Mouse (Mus musculus): Measurements from ENCODE around the gene Pea15a. TPM values are rescaled to one million over a fixed set of nuclear protein-coding genes. Genes with fewer than 3 reads are reported as not detected.

Gene Pea15a
- polyA plus RNA-seq, 1 experiment from 2014 or later = 87.4 TPM

DNA sequence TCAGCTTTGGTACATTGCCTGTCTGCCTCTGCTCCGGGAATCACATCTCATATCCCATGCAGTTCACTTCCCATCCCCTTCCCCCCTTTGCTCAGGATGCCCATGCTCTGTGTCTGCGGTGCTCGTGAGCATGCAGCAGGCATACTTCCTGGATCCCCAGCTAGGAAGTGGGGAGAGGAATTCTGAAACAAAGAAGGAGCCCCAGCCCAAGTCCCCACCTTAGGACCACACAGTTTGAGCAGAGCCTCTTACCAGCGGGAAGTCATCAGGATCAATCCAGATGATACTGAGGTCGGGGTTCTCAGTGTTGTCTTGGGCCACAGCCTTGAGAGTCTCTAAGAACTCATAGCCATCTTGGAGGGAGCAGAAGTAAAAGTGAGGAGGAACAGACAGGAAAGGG, 6.2 kb upstream of the Pea15a start:
- DNase-seq (ENCODE audit: low spot score) (no peak), ATAC-seq (replicated peaks; ENCODE audit: low FRiP score, low TSS enrichment, low read depth) (no peak)
- WGBS = 32% methylated on average over 5 of the region's 5 CpGs
- no peak overlapping the region for H3K9ac ChIP-seq (ENCODE audit: low read length)
- no peak overlapping the region for H3K4me2 ChIP-seq (ENCODE audit: low read length)
- H3K9me3 ChIP-seq (ENCODE audit: control insufficient read depth, low read length) = no peaks in the 10 kb centered on the region
- H3K27ac ChIP-seq (ENCODE audit: low read depth) = no peak overlapping the region
- peaks cover 10% of the 10 kb centered on the region; the same call in 1 of the 2 replicates for H3K4me1 ChIP-seq (replicated peaks; ENCODE audit: control insufficient read depth, insufficient read depth, low read length)
- no peak overlapping the region for H3K4me3 ChIP-seq (ENCODE audit: low read depth, low read length)
- H3K36me3 ChIP-seq (ENCODE audit: control insufficient read depth, insufficient read depth, low read length) = no peaks in the 10 kb centered on the region
- H3K27me3 ChIP-seq (replicated peaks; ENCODE audit: control insufficient read depth, insufficient read depth, low read length) = no peaks in the 10 kb centered on the region

DNA sequence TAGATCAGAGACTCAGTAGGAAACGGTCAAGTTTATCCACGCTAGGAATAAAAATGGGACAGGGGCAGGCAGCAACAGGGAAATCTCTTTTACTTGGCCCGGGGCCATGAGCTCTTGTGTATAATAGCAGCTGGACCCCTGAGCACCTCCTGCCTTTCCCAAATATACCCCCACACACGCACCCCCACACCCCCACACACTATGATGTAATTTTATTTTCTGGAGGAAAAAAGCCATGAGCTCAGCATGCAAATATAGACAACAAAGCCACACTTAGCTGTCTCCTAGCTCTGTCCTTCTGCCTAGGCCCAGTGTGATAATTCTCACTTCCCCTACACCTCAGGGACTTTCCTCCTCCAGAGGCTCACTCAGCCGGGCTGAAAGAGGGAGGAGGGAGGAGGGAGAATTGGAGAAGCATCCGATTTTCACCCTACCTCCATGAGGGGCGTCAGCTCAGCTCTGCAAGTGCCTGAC, 544 bp upstream of the Pea15a start:
- Histone ChIP-seq H3K36me3 (ENCODE audit: control insufficient read depth, insufficient read depth, low read length) (no peaks in the 10 kb centered on the region), H3K27me3 (replicated peaks; ENCODE audit: control insufficient read depth, insufficient read depth, low read length) (no peaks in the 10 kb centered on the region), H3K9ac (ENCODE audit: low read length) (peak overlapping the region; percentile 79), H3K4me1 (replicated peaks; ENCODE audit: control insufficient read depth, insufficient read depth, low read length) (peaks cover 48% of the 10 kb centered on the region), H3K27ac (ENCODE audit: low read depth) (peak overlapping the region; percentile 75), H3K4me3 (ENCODE audit: low read depth, low read length) (0 out of 2 replicates have a peak overlapping the region, but pooled peaks have one; percentile 73), H3K4me2 (ENCODE audit: low read length) (peak overlapping the region; percentile 67), H3K9me3 (ENCODE audit: control insufficient read depth, low read length) (no peaks in the 10 kb centered on the region)
- WGBS = 14% methylated on average over 7 of the region's 7 CpGs
- DNase-seq (ENCODE audit: low spot score) (no peak), ATAC-seq (replicated peaks; ENCODE audit: low FRiP score, low TSS enrichment, low read depth) (peak; percentile 16; the same call in 1 of the 2 replicates)

- H3K4me3 ChIP-seq (ENCODE audit: low read depth, low read length) = peak overlapping the region; percentile 73
- peaks cover 58% of the 10 kb centered on the region for H3K4me1 ChIP-seq (replicated peaks; ENCODE audit: control insufficient read depth, insufficient read depth, low read length)
- WGBS = 20% methylated on average over 3 of the region's 3 CpGs
- peak overlapping the region; percentile 67 for H3K4me2 ChIP-seq (ENCODE audit: low read length)
- H3K9me3 ChIP-seq (ENCODE audit: control insufficient read depth, low read length) = no peaks in the 10 kb centered on the region
- H3K36me3 ChIP-seq (ENCODE audit: control insufficient read depth, insufficient read depth, low read length) = peaks cover 12% of the 10 kb centered on the region; the same call in 1 of the 2 replicates
- H3K27ac ChIP-seq (ENCODE audit: low read depth) = 0 out of 2 replicates have a peak overlapping the region, but pooled peaks have one; percentile 75
- ATAC-seq (replicated peaks; ENCODE audit: low FRiP score, low TSS enrichment, low read depth) (no peak), DNase-seq (ENCODE audit: low spot score) (no peak)
- no peaks in the 10 kb centered on the region for H3K27me3 ChIP-seq (replicated peaks; ENCODE audit: control insufficient read depth, insufficient read depth, low read length)
- H3K9ac ChIP-seq (ENCODE audit: low read length) = peak overlapping the region; percentile 79
These were observed 890 bp downstream of the Pea15a start for GRCm38 (mm10) chr1:172205741-172206087.

DNA sequence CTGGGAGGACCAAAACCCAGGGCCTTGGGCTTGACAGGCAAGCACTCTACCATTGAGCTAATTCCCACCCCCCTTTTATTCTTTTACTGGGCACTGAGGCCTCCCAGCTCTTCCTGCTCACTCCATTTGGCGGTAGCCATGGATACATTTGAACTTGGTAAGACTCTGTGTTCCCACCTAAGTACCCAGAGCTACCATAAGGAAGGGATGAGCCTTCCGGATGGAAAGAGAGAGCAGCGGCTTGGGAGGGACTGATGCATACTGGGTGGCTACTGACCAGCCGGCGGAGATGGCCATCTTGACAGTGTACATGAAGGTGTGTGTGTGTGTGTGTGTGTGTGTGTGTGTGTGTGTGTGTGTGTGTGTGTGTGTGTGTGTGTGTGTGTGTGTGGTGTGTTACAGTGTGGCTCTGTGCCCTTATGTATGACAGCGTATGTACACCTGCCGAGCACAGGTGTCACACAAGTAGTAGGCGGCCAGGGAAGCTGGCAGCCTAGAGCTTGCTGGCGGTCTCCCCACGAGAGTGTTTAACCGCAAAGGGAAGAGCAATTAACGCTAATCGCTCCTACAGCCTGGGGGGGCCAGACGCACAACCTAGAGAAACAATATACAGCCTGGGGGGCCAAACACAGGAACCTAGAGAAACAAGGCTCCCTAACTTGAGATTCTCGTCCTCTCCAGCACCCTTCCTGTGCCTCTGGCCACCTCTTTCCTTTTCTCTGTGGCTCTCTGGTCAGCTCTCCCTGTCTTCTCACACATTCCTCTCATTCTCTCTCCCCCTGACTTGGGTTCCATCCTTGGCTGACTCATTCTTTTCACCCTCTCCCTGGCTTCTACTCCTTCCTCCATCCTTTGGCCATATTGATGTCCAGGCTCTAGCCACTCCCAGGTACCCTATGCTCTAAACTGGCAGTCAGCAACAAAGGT, 1.5 kb downstream of the Pea15a start:
- H3K4me2 ChIP-seq (ENCODE audit: low read length) = peak overlapping the region; percentile 67
- peak overlapping the region; percentile 73 for H3K4me3 ChIP-seq (ENCODE audit: low read depth, low read length)
- H3K9me3 ChIP-seq (ENCODE audit: control insufficient read depth, low read length) = no peaks in the 10 kb centered on the region
- H3K27ac ChIP-seq (ENCODE audit: low read depth) = peak overlapping the region; percentile 14; the same call in 1 of the 2 replicates
- H3K4me1 ChIP-seq (replicated peaks; ENCODE audit: control insufficient read depth, insufficient read depth, low read length) = peaks cover 58% of the 10 kb centered on the region
- DNase-seq (ENCODE audit: low spot score) = no peak
- peak overlapping the region; percentile 79 for H3K9ac ChIP-seq (ENCODE audit: low read length)
- no peak for ATAC-seq (replicated peaks; ENCODE audit: low FRiP score, low TSS enrichment, low read depth)
- no peaks in the 10 kb centered on the region for H3K27me3 ChIP-seq (replicated peaks; ENCODE audit: control insufficient read depth, insufficient read depth, low read length)
- WGBS = 68% methylated on average over 15 of the region's 15 CpGs
- peaks cover 19% of the 10 kb centered on the region for H3K36me3 ChIP-seq (ENCODE audit: control insufficient read depth, insufficient read depth, low read length)

DNA sequence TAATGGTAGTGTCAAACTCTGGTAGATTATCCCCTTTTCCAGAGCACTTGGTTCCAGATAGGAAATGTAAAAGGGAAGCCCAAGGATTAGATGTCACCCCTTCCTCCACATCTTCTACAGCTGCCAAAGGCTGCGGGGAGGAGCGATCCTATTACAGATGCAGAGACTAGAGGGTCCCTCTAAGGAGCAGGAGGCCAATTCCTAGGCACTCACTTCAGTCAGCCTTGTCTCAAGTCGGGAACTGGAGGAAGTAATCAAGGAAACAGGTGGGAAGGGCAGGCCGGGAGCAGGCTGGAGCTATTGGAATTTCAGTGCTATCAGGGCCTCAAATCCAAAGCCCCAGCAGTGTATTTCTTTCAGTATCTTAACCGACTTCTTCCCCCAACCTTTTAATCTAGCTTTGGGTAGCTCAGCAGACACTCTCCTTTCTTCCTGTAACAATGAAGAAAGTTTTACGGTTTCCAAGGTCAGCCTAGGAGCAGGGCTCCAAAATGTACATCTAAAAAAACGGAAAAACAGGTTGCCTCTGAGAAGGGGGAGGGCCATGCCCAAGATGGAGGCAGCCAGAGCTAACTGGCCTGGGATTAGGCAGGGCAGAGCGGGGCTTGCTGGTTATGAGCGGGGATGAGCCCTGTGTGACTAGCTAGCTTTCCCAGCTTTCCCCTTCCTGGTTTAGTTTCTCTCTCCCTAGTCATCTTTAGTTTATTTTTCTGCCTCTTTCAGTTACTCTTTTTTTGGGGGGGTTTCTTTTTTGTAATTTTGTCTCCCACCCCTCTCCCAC, 2.4 kb downstream of the Pea15a start:
- 33% methylated on average over 9 of the region's 9 CpGs for WGBS
- Histone ChIP-seq H3K36me3 (ENCODE audit: control insufficient read depth, insufficient read depth, low read length) (peaks cover 27% of the 10 kb centered on the region), H3K4me1 (replicated peaks; ENCODE audit: control insufficient read depth, insufficient read depth, low read length) (peaks cover 58% of the 10 kb centered on the region), H3K9me3 (ENCODE audit: control insufficient read depth, low read length) (no peaks in the 10 kb centered on the region), H3K4me3 (ENCODE audit: low read depth, low read length) (no peak overlapping the region), H3K4me2 (ENCODE audit: low read length) (peak overlapping the region; percentile 67; the same call in 1 of the 2 replicates), H3K27me3 (replicated peaks; ENCODE audit: control insufficient read depth, insufficient read depth, low read length) (no peaks in the 10 kb centered on the region), H3K9ac (ENCODE audit: low read length) (no peak overlapping the region), H3K27ac (ENCODE audit: low read depth) (peak overlapping the region; percentile 14; the same call in 1 of the 2 replicates)
- DNase-seq (ENCODE audit: low spot score) = no peak
- no peak for ATAC-seq (replicated peaks; ENCODE audit: low FRiP score, low TSS enrichment, low read depth)

DNA sequence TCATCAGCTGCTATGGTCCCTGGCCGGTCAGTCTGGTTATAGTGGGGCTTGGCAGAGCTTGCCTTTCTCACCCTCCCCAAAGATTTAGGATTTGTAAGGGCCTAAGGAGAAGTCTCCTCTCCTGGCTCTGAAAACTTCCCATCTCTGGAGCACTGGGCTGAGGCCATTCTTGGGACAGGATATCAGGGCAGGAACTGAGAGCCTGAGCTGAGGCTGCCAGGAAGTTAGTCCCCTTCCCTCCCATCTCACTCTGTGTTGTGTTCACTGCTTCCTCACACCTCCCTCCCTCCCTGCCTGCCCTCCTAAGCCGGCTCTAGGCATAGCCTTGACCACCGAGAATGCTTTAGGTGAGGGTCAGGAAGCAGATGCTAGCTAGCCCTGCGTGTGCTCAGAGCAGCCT, 3.0 kb downstream of the Pea15a start:
- H3K4me3 ChIP-seq (ENCODE audit: low read depth, low read length) = no peak overlapping the region
- no peak overlapping the region for H3K9ac ChIP-seq (ENCODE audit: low read length)
- DNase-seq (ENCODE audit: low spot score) (no peak), ATAC-seq (replicated peaks; ENCODE audit: low FRiP score, low TSS enrichment, low read depth) (no peak)
- peaks cover 33% of the 10 kb centered on the region for H3K36me3 ChIP-seq (ENCODE audit: control insufficient read depth, insufficient read depth, low read length)
- H3K4me1 ChIP-seq (replicated peaks; ENCODE audit: control insufficient read depth, insufficient read depth, low read length) = peaks cover 58% of the 10 kb centered on the region
- H3K9me3 ChIP-seq (ENCODE audit: control insufficient read depth, low read length) = no peaks in the 10 kb centered on the region
- H3K27me3 ChIP-seq (replicated peaks; ENCODE audit: control insufficient read depth, insufficient read depth, low read length) = no peaks in the 10 kb centered on the region
- no peak overlapping the region for H3K4me2 ChIP-seq (ENCODE audit: low read length)
- WGBS = 10% methylated on average over 4 of the region's 4 CpGs
- H3K27ac ChIP-seq (ENCODE audit: low read depth) = peak overlapping the region; percentile 14

DNA sequence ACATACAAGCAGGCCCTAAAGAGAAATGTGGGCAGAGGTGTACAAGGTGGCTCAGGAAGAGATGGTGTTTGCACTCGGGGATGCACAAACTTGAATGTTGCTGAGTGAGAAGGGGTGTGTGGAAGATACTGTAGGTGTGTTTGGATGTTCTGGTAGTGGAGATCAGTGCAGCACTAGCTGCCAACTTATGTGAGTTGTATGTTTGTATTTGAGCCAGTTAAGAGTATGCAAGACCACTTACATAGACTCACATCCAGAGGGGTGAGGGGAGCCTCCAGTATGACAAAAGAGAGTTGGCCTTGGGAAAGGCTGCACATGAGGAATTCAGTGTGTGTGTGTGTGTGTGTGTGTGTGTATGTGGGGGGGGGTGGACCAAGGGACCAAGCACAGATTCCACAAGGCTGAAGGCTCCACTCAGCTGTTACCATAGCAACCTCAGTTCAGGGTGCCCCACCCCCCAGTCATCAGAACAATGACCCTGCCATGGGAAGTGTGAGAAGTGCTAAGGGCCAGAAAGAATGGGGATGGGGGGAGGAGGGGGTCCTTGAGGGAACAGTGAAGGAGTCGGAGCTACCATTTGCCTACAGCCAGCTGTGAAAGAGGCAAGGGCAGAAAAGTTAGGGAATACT, 3.6 kb downstream of the Pea15a start:
- ATAC-seq (replicated peaks; ENCODE audit: low FRiP score, low TSS enrichment, low read depth) (no peak), DNase-seq (ENCODE audit: low spot score) (no peak)
- Histone ChIP-seq H3K27ac (ENCODE audit: low read depth) (peak overlapping the region; percentile 14), H3K4me1 (replicated peaks; ENCODE audit: control insufficient read depth, insufficient read depth, low read length) (peaks cover 58% of the 10 kb centered on the region), H3K4me3 (ENCODE audit: low read depth, low read length) (no peak overlapping the region), H3K27me3 (replicated peaks; ENCODE audit: control insufficient read depth, insufficient read depth, low read length) (no peaks in the 10 kb centered on the region), H3K9me3 (ENCODE audit: control insufficient read depth, low read length) (no peaks in the 10 kb centered on the region), H3K36me3 (ENCODE audit: control insufficient read depth, insufficient read depth, low read length) (peaks cover 38% of the 10 kb centered on the region), H3K9ac (ENCODE audit: low read length) (no peak overlapping the region), H3K4me2 (ENCODE audit: low read length) (no peak overlapping the region)
- WGBS = 22% methylated on average over 2 of the region's 2 CpGs
